Mouse (Mus musculus) spleen, postnatal 14 days (tissue): ENCODE data around the gene Nufip1.

Experiments used
- DNase-seq, 2 experiments: peaks; one replicate each; pipeline ENCODE4 v3.0.0; 2021 to 2022; ENCODE audit warnings: low spot score in 2 of 2

The Nufip1 gene

GRCm38 (mm10) chr14:76179343-76179742, 68.7 kb downstream of the Nufip1 start:
- DNase-seq = no peak

GRCm38 (mm10) chr14:76185358-76185757, 74.7 kb downstream of the Nufip1 start:
- no peak for DNase-seq

GRCm38 (mm10) chr14:76186299-76186698, 75.6 kb downstream of the Nufip1 start:
- DNase-seq = no peak
